Mouse (Mus musculus): Measurements from ENCODE around the gene Slc35f1. TPM values are rescaled to one million over a fixed set of nuclear protein-coding genes. Genes with fewer than 3 reads are reported as not detected.

Gene Slc35f1
- 13.9 and 14.0 TPM in 2 replicates for polyA plus RNA-seq (2012; rRNA removed)

DNA sequence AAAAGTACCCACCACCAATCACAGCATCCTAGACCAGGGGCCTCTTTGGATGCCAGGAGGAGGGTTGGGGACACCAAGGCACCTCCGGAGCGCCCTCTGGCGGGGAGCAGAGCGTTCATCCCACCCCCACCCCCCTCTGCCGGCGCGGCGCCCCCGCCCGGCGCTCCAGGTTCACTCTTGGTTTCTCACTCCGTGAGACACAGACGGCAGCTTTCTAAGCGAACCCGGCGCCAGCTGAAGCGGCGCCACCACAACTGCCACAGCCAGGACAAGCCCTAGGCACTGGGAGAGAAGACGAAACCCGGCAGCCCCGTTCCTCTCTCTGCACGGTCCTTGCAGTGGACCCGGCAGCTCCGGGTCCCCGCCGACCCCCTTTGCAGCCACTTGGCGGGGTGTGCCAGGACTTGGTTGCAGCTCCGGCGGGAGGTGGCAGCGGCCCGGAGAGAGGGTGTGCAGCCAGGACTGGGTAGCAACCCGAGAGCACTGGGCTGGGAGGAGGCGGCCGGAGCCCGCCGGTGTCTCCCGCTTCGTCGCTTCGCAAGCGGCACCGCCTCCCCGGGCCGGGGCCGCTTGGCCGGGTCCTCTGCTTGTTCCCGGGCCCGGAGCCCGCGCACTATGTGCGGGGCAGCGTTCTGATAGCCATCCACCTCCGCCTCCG is at the start of gene Slc35f1:
TSS of gene Slc35f1 (plus strand) at position 200 of the 658 bp plus-strand sequence.

